In genomic region chr13:94183372-94184021, GRCm38 (mm10) we compare ENCODE assay signal across 19 mouse cellular contexts.
A peak's percentile ranks its signal among the peaks of the same experiment; 100 is the strongest.
DNase-seq lines count a peak whose midpoint lies in the region; ATAC-seq and TF ChIP-seq lines count a peak whose summit lies in the region.
"Had no signal": no experiment of that assay in that cellular context is flagged by ENCODE, and none has a peak within 500 bp of the region (broad histone marks: within the 10 kb centered on the region; RNA-seq: fewer than 3 reads in every experiment).

No protein-coding gene starts in this region.

- H3K27ac ChIP-seq in embryonic facial prominence, embryonic 14.5 days (replicated peaks; ENCODE audit: low read depth, low read length), result no peak overlapping the region
- no peak overlapping the region for H3K27ac ChIP-seq in embryonic facial prominence, embryonic 10.5 days (replicated peaks)
- H3K27ac ChIP-seq: embryonic facial prominence, embryonic 12.5 days; forebrain, embryonic 15.5 days; heart, adult 2 months; limb, embryonic 15.5 days; liver, embryonic 15.5 days had no signal

- H3K4me1 ChIP-seq in embryonic facial prominence, embryonic 14.5 days (ENCODE audit: control insufficient read depth, insufficient read depth, low read length), result peaks cover 6% of the 10 kb centered on the region
- H3K4me1 ChIP-seq in embryonic facial prominence, embryonic 10.5 days, result peaks cover 40% of the 10 kb centered on the region
- peaks cover 2% of the 10 kb centered on the region; the same call in 1 of the 2 replicates for H3K4me1 ChIP-seq in lung, adult 2 months (ENCODE audit: control insufficient read depth, insufficient read depth, low read length)

- H3K9me3 ChIP-seq in embryonic facial prominence, embryonic 14.5 days (ENCODE audit: control insufficient read depth, low read length), result no peaks in the 10 kb centered on the region
- H3K9me3 ChIP-seq in embryonic facial prominence, embryonic 10.5 days, result no peaks in the 10 kb centered on the region
- H3K9me3 ChIP-seq: embryonic facial prominence, embryonic 12.5 days; forebrain, embryonic 15.5 days; limb, embryonic 15.5 days; liver, embryonic 15.5 days had no signal

- no peaks in the 10 kb centered on the region for H3K27me3 ChIP-seq in embryonic facial prominence, embryonic 14.5 days (replicated peaks; ENCODE audit: control insufficient read depth, insufficient read depth, low read length)
- H3K27me3 ChIP-seq in embryonic facial prominence, embryonic 10.5 days (replicated peaks; ENCODE audit: low read depth, poor library complexity, severe bottlenecking), result no peaks in the 10 kb centered on the region
- H3K27me3 ChIP-seq: embryonic facial prominence, embryonic 12.5 days; forebrain, embryonic 15.5 days; limb, embryonic 15.5 days; liver, embryonic 15.5 days had no signal

- WGBS in embryonic facial prominence, embryonic 14.5 days, result 72% methylated on average over 8 of the region's 8 CpGs
- 90% methylated on average over 8 of the region's 8 CpGs for WGBS in embryonic facial prominence, embryonic 10.5 days
- WGBS in lung, adult 2 months, result 54% methylated on average over 8 of the region's 8 CpGs

- H3K4me3 ChIP-seq in embryonic facial prominence, embryonic 14.5 days (ENCODE audit: low read depth, low read length), result no peak overlapping the region
- H3K4me3 ChIP-seq in embryonic facial prominence, embryonic 10.5 days, result no peak overlapping the region
- H3K4me3 ChIP-seq in lung, adult 2 months (replicated peaks; ENCODE audit: extremely low read depth, low read depth, low read length), result no peak overlapping the region
- H3K4me3 ChIP-seq: embryonic facial prominence, embryonic 12.5 days; forebrain, embryonic 15.5 days; heart, adult 2 months; limb, embryonic 15.5 days; liver, embryonic 15.5 days had no signal

- no peak for ATAC-seq in embryonic facial prominence, embryonic 14.5 days (ENCODE audit: low read depth)
- peak; percentile 50 for ATAC-seq in megakaryocyte progenitor cell, adult 5-6 weeks (replicated peaks; ENCODE audit: poor library complexity)
- ATAC-seq: forebrain, embryonic 15.5 days; hindbrain, embryonic 16.5 days; intestine, embryonic 16.5 days had no signal

- no peak overlapping the region for H3K4me2 ChIP-seq in embryonic facial prominence, embryonic 14.5 days (ENCODE audit: low read depth, low read length)
- H3K4me2 ChIP-seq: embryonic facial prominence, embryonic 12.5 days; forebrain, embryonic 15.5 days; limb, embryonic 15.5 days; liver, embryonic 15.5 days had no signal

- no peak overlapping the region for H3K9ac ChIP-seq in embryonic facial prominence, embryonic 14.5 days (ENCODE audit: low read depth, low read length)
- H3K9ac ChIP-seq: embryonic facial prominence, embryonic 12.5 days; forebrain, embryonic 15.5 days; limb, embryonic 15.5 days; liver, embryonic 15.5 days had no signal

- TF ChIP-seq POLR2A in lung, adult 2 months (IDR thresholded peaks at IDR 0.05; ENCODE audit: borderline replicate concordance, extremely low read depth, low read depth, low read length), result no peak

- peak; percentile 40 for DNase-seq in embryonic facial prominence, embryonic 14.5 days (ENCODE audit: low spot score)
- DNase-seq in embryonic facial prominence, embryonic 10.5 days (ENCODE audit: low spot score), result no peak
- DNase-seq in lung, postnatal 25 days (ENCODE audit: low spot score), result peak; percentile 15
- no peak for DNase-seq in lung, adult 2 months
- peak; percentile 47 for DNase-seq in adipocyte (ENCODE audit: low spot score)
- DNase-seq in left cerebral cortex, adult 9 months (ENCODE audit: low spot score in 2 of 2), result no peak
- DNase-seq: cerebellum, adult 8-10 months; heart, adult 2 months; heart, postnatal 36 days; midbrain, embryonic 14.5 days; retina, postnatal 1 day; thymus, adult 2 months had no signal

- TF ChIP-seq CTCF in lung, adult 2 months (IDR thresholded peaks at IDR 0.05; ENCODE audit: insufficient read depth, low read length), result no peak

- peaks cover 11% of the 10 kb centered on the region; the same call in 1 of the 2 replicates for H3K36me3 ChIP-seq in embryonic facial prominence, embryonic 14.5 days (ENCODE audit: control insufficient read depth, insufficient read depth, low read length)
- peaks cover 21% of the 10 kb centered on the region for H3K36me3 ChIP-seq in embryonic facial prominence, embryonic 10.5 days (replicated peaks)
- H3K36me3 ChIP-seq: embryonic facial prominence, embryonic 12.5 days; forebrain, embryonic 15.5 days; limb, embryonic 15.5 days; liver, embryonic 15.5 days had no signal

Comparison
In these comparisons a context has a peak if more than half of its experiments do, and no peak if none do; other contexts are left out.
1. DNase-seq: peak in embryonic facial prominence, embryonic 14.5 days (single experiment), lung, postnatal 25 days (single experiment) and adipocyte (single experiment); none in embryonic facial prominence, embryonic 10.5 days (single experiment), lung, adult 2 months (single experiment) and left cerebral cortex, adult 9 months (0 of 2).